Mouse (Mus musculus) bone marrow macrophage, adult 2 months (primary cell): ENCODE data around the gene Naga.

ENCODE experiments used
- CTCF ChIP-seq: IDR thresholded peaks from 2 replicates; pipeline ENCODE4 v1.5.1; 2012; ENCODE audit warnings: low read depth, mild to moderate bottlenecking, low read length, moderate library complexity
- POLR2A ChIP-seq: IDR thresholded peaks from 2 replicates; pipeline ENCODE4 v1.6.1; 2012; ENCODE audit warnings: mild to moderate bottlenecking, low read depth, low read length, borderline replicate concordance

DNA sequence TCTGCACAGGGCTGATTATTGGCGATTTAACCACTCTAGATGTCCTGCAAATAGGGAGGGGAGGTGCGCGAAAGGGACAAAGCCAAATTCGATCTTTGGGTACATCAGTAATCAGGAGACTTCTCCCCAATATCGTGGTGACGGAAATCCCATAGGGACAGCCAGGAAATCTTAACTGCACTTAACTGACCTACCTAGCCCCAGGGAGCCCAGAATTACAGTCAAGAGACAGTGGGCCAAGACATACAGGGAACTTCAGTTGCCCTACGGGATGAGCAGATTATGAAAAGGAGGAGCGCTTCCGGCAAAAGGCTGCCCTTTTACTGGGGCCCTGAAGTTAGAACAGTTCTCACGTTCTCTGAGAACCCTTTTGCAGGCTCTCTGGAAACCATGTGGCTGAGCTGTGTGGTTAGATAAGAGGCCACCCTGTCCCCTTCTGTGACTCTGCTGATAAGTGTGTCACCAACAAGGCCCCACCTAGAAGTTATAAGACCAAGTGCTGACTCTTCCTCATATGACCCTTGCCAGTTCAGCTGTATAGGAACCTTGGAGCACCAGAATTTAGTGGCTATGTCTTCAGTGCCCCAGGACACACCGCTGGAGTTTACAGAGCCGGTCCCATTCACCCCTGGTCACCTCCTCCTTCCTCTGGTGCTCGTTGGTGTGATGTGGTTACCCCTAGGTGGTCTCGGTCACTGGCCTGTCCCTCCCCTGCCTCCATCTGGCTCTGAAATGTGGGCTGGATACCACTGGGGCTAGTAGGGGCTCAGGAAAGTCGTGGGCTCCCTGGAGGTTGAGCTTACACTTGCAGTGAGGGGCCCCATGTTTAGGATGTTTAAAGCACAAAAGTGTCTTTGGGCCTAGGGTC, 3.2 kb upstream of the Naga start:
- TF ChIP-seq CTCF, result no peak
- TF ChIP-seq POLR2A, result no peak
